In the genomic region with DNA sequence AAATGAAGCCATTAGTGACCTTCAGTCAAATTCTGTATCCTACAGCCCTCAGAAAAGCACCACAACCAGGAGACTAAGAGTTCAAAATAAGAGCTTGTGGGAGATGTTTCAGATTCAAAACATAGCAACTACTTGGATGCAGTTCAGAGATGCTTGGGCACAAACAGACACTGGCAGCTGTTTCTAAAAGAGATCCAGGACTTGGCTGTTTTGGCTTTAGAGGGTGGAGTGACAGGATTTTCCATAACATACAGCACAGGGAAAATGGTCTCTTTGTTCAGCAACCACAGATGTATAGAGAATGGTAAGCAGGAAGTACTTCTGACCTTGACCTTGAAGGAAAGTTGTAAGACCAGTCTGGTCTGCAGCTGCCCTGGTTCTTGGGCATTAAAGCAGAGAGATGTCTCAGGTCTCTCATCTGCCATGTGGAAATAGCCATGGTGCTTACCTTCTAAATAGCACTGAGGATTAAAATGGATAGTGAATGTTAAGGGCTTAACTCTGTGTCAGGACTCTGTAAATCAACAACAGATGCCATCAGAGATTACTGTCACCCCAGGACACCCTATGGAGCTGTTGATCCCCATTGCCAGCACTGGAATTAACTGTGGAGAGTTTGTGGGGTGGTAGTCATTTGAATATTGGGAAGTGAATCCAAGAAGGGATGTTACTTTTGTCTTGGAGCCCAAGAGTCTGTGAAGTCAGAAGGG, we compare ENCODE assay signal across 22 mouse cellular contexts.
DNase-seq lines count a peak whose midpoint lies in the region; ATAC-seq and TF ChIP-seq lines count a peak whose summit lies in the region.
"Had no signal": no experiment of that assay in that cellular context is flagged by ENCODE, and none has a peak within 500 bp of the region (broad histone marks: within the 10 kb centered on the region; RNA-seq: fewer than 3 reads in every experiment).

No protein-coding gene starts in this region.

- no peak overlapping the region for H3K27ac ChIP-seq in forebrain, postnatal 0 days (ENCODE audit: low read depth, low read length)
- no peak overlapping the region for H3K27ac ChIP-seq in forebrain, embryonic 14.5 days (ENCODE audit: low read depth, low read length)
- peak overlapping the region; percentile 59; the same call in 1 of the 2 replicates for H3K27ac ChIP-seq in left cerebral cortex, adult 2 months
- H3K27ac ChIP-seq in embryonic facial prominence, embryonic 10.5 days (replicated peaks) = no peak overlapping the region
- H3K27ac ChIP-seq: forebrain, embryonic 10.5 days; layer of hippocampus, adult 2 months; limb, embryonic 12.5 days; liver, embryonic 13.5 days; lung, embryonic 15.5 days; midbrain, embryonic 10.5 days had no signal

- no peaks in the 10 kb centered on the region for H3K27me3 ChIP-seq in forebrain, postnatal 0 days (ENCODE audit: insufficient read depth, low read length)
- no peaks in the 10 kb centered on the region for H3K27me3 ChIP-seq in forebrain, embryonic 14.5 days (replicated peaks; ENCODE audit: control insufficient read depth, insufficient read depth, low read length)
- H3K27me3 ChIP-seq in C2C12 (ENCODE audit: control insufficient read depth, insufficient read depth, insufficient read length) = no peaks in the 10 kb centered on the region
- no peaks in the 10 kb centered on the region for H3K27me3 ChIP-seq in embryonic facial prominence, embryonic 10.5 days (replicated peaks; ENCODE audit: low read depth, poor library complexity, severe bottlenecking)
- H3K27me3 ChIP-seq: limb, embryonic 12.5 days; liver, embryonic 13.5 days; lung, embryonic 15.5 days had no signal

- no peaks in the 10 kb centered on the region for H3K79me2 ChIP-seq in C2C12 (ENCODE audit: control insufficient read depth, insufficient read depth)

- ATAC-seq in forebrain, postnatal 0 days = peak; percentile 40; the same call in 1 of the 2 replicates
- no peak for ATAC-seq in forebrain, embryonic 14.5 days
- ATAC-seq: inflammation-experienced regulatory T-cells, adult 6 months had no signal

- H3K9ac ChIP-seq in forebrain, postnatal 0 days = no peak overlapping the region
- H3K9ac ChIP-seq in forebrain, embryonic 14.5 days (ENCODE audit: low read length) = no peak overlapping the region
- H3K9ac ChIP-seq: limb, embryonic 12.5 days; liver, embryonic 13.5 days; lung, embryonic 15.5 days had no signal

- no peak for TF ChIP-seq CTCF in forebrain, postnatal 0 days (IDR thresholded peaks at IDR 0.05; ENCODE audit: low read depth)
- no peak for TF ChIP-seq CTCF in left cerebral cortex, adult 2 months (IDR thresholded peaks at IDR 0.05)
- no peak for TF ChIP-seq CTCF in C2C12 (IDR thresholded peaks at IDR 0.05; ENCODE audit: control insufficient read depth, insufficient read depth, insufficient read length)

- intact Hi-C loops in left cerebral cortex, adult 2 months (cut with DNase I) = no loop called here

- H3ac ChIP-seq in C2C12 (ENCODE audit: control insufficient read depth, insufficient read length, low read depth) = no peak overlapping the region

- no peak overlapping the region for H3K4me2 ChIP-seq in forebrain, postnatal 0 days (ENCODE audit: low read depth)
- no peak overlapping the region for H3K4me2 ChIP-seq in forebrain, embryonic 14.5 days (ENCODE audit: low read length)
- H3K4me2 ChIP-seq: limb, embryonic 12.5 days; liver, embryonic 13.5 days; lung, embryonic 15.5 days had no signal

- DNase-seq in forebrain, postnatal 0 days = peak; percentile 32
- DNase-seq in forebrain, embryonic 14.5 days (ENCODE audit: low spot score) = no peak
- no peak for DNase-seq in left cerebral cortex, adult 2 months (ENCODE audit: extremely low spot score in 1 of 2, low spot score in 2 of 2)
- no peak for DNase-seq in left cerebral cortex, adult 8-10 months (ENCODE audit: low spot score in 2 of 2)
- DNase-seq in embryonic facial prominence, embryonic 10.5 days (ENCODE audit: low spot score) = peak; percentile 9
- DNase-seq in spleen, postnatal 10 days (ENCODE audit: low spot score in 2 of 2) = no peak
- DNase-seq: adrenal gland, postnatal 36 days; cerebellum, adult 2 months; gastrocnemius, postnatal 10 days; kidney, adult 2 months; kidney, postnatal 10 days; layer of hippocampus, postnatal 36 days; liver, embryonic 13.5 days; lung, postnatal 4 days; thymus, postnatal 4 days had no signal

- no peaks in the 10 kb centered on the region for H3K4me1 ChIP-seq in forebrain, postnatal 0 days (ENCODE audit: insufficient read depth)
- H3K4me1 ChIP-seq in forebrain, embryonic 14.5 days (ENCODE audit: control insufficient read depth, insufficient read depth, low read length) = no peaks in the 10 kb centered on the region
- H3K4me1 ChIP-seq in embryonic facial prominence, embryonic 10.5 days = peaks cover 10% of the 10 kb centered on the region
- H3K4me1 ChIP-seq: liver, embryonic 13.5 days; lung, embryonic 15.5 days had no signal

- no peaks in the 10 kb centered on the region for H3K36me3 ChIP-seq in forebrain, postnatal 0 days (ENCODE audit: insufficient read depth)
- no peaks in the 10 kb centered on the region for H3K36me3 ChIP-seq in forebrain, embryonic 14.5 days (ENCODE audit: control insufficient read depth, insufficient read depth, low read length)
- no peaks in the 10 kb centered on the region for H3K36me3 ChIP-seq in C2C12 (ENCODE audit: control insufficient read depth, insufficient read depth)
- H3K36me3 ChIP-seq in embryonic facial prominence, embryonic 10.5 days (replicated peaks) = no peaks in the 10 kb centered on the region
- H3K36me3 ChIP-seq: forebrain, embryonic 10.5 days; limb, embryonic 12.5 days; liver, embryonic 13.5 days; lung, embryonic 15.5 days; midbrain, embryonic 10.5 days had no signal

- no peaks in the 10 kb centered on the region for H3K79me3 ChIP-seq in C2C12 (ENCODE audit: low read depth)

- H3K4me3 ChIP-seq in forebrain, postnatal 0 days (ENCODE audit: low read depth, low read length) = no peak overlapping the region
- H3K4me3 ChIP-seq in forebrain, embryonic 14.5 days (ENCODE audit: low read depth, low read length) = no peak overlapping the region
- H3K4me3 ChIP-seq in left cerebral cortex, adult 2 months = no peak overlapping the region
- H3K4me3 ChIP-seq in C2C12 (ENCODE audit: insufficient read depth, poor library complexity, severe bottlenecking) = no peak overlapping the region
- H3K4me3 ChIP-seq in embryonic facial prominence, embryonic 10.5 days = no peak overlapping the region
- H3K4me3 ChIP-seq: forebrain, embryonic 10.5 days; layer of hippocampus, adult 2 months; limb, embryonic 12.5 days; liver, embryonic 13.5 days; lung, embryonic 15.5 days; midbrain, embryonic 10.5 days had no signal

- no peaks in the 10 kb centered on the region for H3K9me3 ChIP-seq in forebrain, postnatal 0 days (ENCODE audit: low read length)
- H3K9me3 ChIP-seq in forebrain, embryonic 14.5 days (replicated peaks; ENCODE audit: control insufficient read depth, low read length) = no peaks in the 10 kb centered on the region
- no peaks in the 10 kb centered on the region for H3K9me3 ChIP-seq in embryonic facial prominence, embryonic 10.5 days
- H3K9me3 ChIP-seq: forebrain, embryonic 10.5 days; limb, embryonic 12.5 days; liver, embryonic 13.5 days; lung, embryonic 15.5 days; midbrain, embryonic 10.5 days had no signal

TF ChIP-seq in C2C12, 6 proteins besides CTCF, POLR2A, EP300 and RAD21:
- peak; percentile 51 for TF ChIP-seq MYOD1 (IDR thresholded peaks at IDR 0.05; ENCODE audit: control insufficient read depth, insufficient read length, low read depth)
- no peak for TF ChIP-seq MYOG (IDR thresholded peaks at IDR 0.05; ENCODE audit: control insufficient read depth, extremely low read depth, insufficient read length)

Comparison
In these comparisons a context has a peak if more than half of its experiments do, and no peak if none do; other contexts are left out.
1. DNase-seq: peak in forebrain, postnatal 0 days (single experiment) and embryonic facial prominence, embryonic 10.5 days (single experiment); none in forebrain, embryonic 14.5 days (single experiment), left cerebral cortex, adult 2 months (0 of 2), left cerebral cortex, adult 8-10 months (0 of 2) and spleen, postnatal 10 days (0 of 2).